Mouse (Mus musculus) hindbrain, postnatal 0 days (tissue): ENCODE results near the gene Arl6ip5. TPM values are rescaled to one million over a fixed set of nuclear protein-coding genes. Genes with fewer than 3 reads are reported as not detected.

Source experiments
- ATAC-seq: fragments of 200-750 bp; cut with Nextera tagmentation; 2 replicates; pipeline ENCODE4 v1.8.0; 2017; ENCODE audit warnings: mild to moderate bottlenecking, moderate TSS enrichment, moderate library complexity
- DNase-seq: peaks from one replicate; pipeline ENCODE4 v3.0.0-alpha.2; 2015; ENCODE audit warnings: low spot score
- H3K27ac ChIP-seq: fragments of 300-500 bp; sonication (generic); 2 replicates; pipeline ENCODE4 v1.5.1; 2014; ENCODE audit warnings: mild to moderate bottlenecking
- H3K27me3 ChIP-seq: fragments of 300-500 bp; sonication (generic); 2 replicates; pipeline ENCODE4 v1.6.1; 2014; ENCODE audit warnings: low read length, mixed read lengths; ENCODE audit not compliant: insufficient read depth
- H3K36me3 ChIP-seq: fragments of 300-500 bp; sonication (generic); 2 replicates; pipeline ENCODE4 v1.6.1; 2014; ENCODE audit warnings: low read length, mixed read lengths; ENCODE audit not compliant: insufficient read depth
- H3K4me1 ChIP-seq: fragments of 300-500 bp; sonication (generic); 2 replicates; pipeline ENCODE4 v1.6.1; 2014; ENCODE audit warnings: antibody characterized with exemption, low read length, mixed read lengths; ENCODE audit not compliant: insufficient read depth
- H3K4me2 ChIP-seq: fragments of 300-500 bp; sonication (generic); 2 replicates; pipeline ENCODE4 v1.6.1; 2014; ENCODE audit warnings: low read depth, mild to moderate bottlenecking, low read length, moderate library complexity, mixed read lengths
- H3K4me3 ChIP-seq: fragments of 300-500 bp; sonication (generic); 2 replicates; pipeline ENCODE4 v1.5.1; 2014; ENCODE audit warnings: low read length
- H3K9ac ChIP-seq: fragments of 300-500 bp; sonication (generic); replicated peaks from 2 replicates; pipeline ENCODE4 v1.6.1; 2014; ENCODE audit warnings: mild to moderate bottlenecking, low read length, moderate library complexity, mixed read lengths
- H3K9me3 ChIP-seq: fragments of 300-500 bp; sonication (generic); 2 replicates; pipeline ENCODE4 v1.6.1; 2016; ENCODE audit warnings: low read length, mixed read lengths
- CTCF ChIP-seq: IDR thresholded peaks from 2 replicates; pipeline ENCODE4 v1.5.1; 2016; ENCODE audit warnings: antibody characterized with exemption, control low read depth, low read depth
- WGBS: fragments of 180-500 bp; shearing (Covaris S2); extraction: QIAGEN DNeasy Blood & Tissue Kit; methylation state at CpG from one replicate; pipeline ENCODE4 v1.1.7; 2014; 5-methylcytosine and 5-hydroxymethylcytosine counted together
- polyA plus RNA-seq: library from polyadenylated mRNA; unstranded; fragments of >200 nt; fragmentation: Nextera tagmentation; extraction: Ambion mirVana; gene quantifications from 2 replicates; pipeline ENCODE4 v1.2.1, GENCODE M21; 2015
- total RNA-seq: library from RNA; depleted of rRNA; stranded (reverse); fragments of >200 nt; gene quantifications from 2 replicates; pipeline ENCODE4 v1.2.3, GENCODE M21; 2014; rRNA removed

Gene Arl6ip5
- total and polyA plus RNA-seq, 2 experiments from 2014 or later: 88.3 to 122 TPM

DNA sequence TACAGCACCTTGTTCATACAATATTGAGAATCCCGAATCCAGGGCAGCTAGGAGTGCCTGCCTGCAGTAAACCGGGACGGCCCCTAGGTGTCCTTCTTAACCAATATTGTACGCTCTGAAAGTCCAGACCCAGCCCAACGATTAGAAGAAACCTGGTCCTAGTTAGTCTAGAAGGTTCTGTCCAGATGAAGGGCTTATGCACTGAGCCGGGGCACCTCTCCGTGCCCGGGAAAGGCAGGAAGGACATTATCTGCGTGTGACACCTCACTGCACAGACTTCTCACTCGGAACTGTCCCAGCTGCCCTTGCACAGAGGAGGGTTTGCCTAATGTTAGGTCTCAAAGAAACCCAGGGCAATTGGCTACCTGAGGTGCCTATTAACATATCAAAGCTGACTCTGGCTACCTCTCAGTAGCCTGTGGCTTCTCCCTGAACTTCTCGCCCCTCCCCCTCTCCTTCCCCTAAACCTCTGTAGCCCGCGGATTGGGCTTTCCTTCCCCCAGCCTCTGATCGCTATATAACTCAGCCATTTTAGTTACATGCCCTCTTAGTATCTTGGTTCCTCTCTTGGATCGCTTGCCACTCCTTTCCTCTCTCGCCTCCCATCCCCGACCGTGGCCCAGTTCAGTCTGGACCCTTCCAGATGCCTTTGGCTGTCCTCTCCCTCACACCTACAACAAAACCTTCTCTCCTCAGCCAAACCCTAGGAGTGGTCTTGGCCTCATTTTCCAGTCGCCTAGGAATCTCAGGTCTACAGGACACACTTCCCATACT lies 67.7 kb downstream of the Arl6ip5 start:
- ATAC-seq: peak; percentile 80
- Histone ChIP-seq H3K4me3 (peak overlapping the region; percentile 16; the same call in 1 of the 2 replicates), H3K36me3 (no peaks in the 10 kb centered on the region), H3K27me3 (no peaks in the 10 kb centered on the region), H3K9me3 (no peaks in the 10 kb centered on the region), H3K4me1 (peaks cover 9% of the 10 kb centered on the region; the same call in 1 of the 2 replicates), H3K4me2 (peak overlapping the region; percentile 51), H3K27ac (no peak overlapping the region), H3K9ac (no peak overlapping the region)
- WGBS: 4% methylated on average over 19 of the region's 19 CpGs
- peak; percentile 90 for TF ChIP-seq CTCF
- peak; percentile 89 for DNase-seq

DNA sequence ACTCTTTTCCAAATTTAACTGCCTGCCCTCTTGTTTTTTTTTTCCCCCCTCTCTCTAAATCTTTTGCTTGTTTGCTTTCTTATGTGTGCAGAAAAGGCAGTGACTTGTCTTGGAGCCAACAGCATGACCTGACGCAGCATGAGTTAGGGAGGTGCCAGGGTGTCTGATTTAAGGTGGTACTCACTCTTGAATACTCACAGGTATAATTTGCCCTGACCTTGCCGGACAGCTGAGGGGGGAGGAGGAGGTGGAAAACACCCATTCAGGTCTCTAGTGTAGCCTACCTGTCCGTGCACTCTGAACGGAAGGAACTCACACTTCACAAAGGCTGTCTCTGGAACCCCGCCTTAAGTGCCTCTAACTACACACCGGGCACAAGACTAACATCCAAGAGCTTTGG lies 68.4 kb downstream of the Arl6ip5 start:
- no peak for ATAC-seq
- Histone ChIP-seq H3K4me3 (no peak overlapping the region), H3K9ac (no peak overlapping the region), H3K36me3 (no peaks in the 10 kb centered on the region), H3K27me3 (no peaks in the 10 kb centered on the region), H3K4me2 (no peak overlapping the region), H3K4me1 (peaks cover 9% of the 10 kb centered on the region; the same call in 1 of the 2 replicates), H3K9me3 (no peaks in the 10 kb centered on the region), H3K27ac (no peak overlapping the region)
- WGBS: 45% methylated on average over 6 of the region's 6 CpGs
- TF ChIP-seq CTCF: no peak
- no peak for DNase-seq

Other genes with a start within 250 kb of the Arl6ip5 start
- gene Fam19a4, start 150.3 kb upstream of the Arl6ip5 start, total RNA-seq: 1.8 and 3.1 TPM in 2 replicates
- gene Fam19a4, start 150.3 kb upstream of the Arl6ip5 start, polyA plus RNA-seq: 3.0 and 3.1 TPM in 2 replicates
- 32.7 and 33.7 TPM in 2 replicates for gene Eogt, start 61.5 kb upstream of the Arl6ip5 start, total RNA-seq
- 10.3 and 11.4 TPM in 2 replicates for gene Eogt, start 61.5 kb upstream of the Arl6ip5 start, polyA plus RNA-seq
- gene Tmf1, start 31.6 kb upstream of the Arl6ip5 start, total RNA-seq: 15.9 and 19.8 TPM in 2 replicates
- gene Tmf1, start 31.6 kb upstream of the Arl6ip5 start, polyA plus RNA-seq: 50.8 and 53.5 TPM in 2 replicates
- 44.2 and 60.3 TPM in 2 replicates for gene Uba3, start 5.0 kb upstream of the Arl6ip5 start, total RNA-seq
- gene Uba3, start 5.0 kb upstream of the Arl6ip5 start, polyA plus RNA-seq: 63.4 and 64.4 TPM in 2 replicates
- 0.21 TPM in 1 of 2 replicates, not detected in the other for gene Lmod3, start 42.1 kb downstream of the Arl6ip5 start, total RNA-seq
- not detected in 2 replicates for gene Lmod3, start 42.1 kb downstream of the Arl6ip5 start, polyA plus RNA-seq